Mouse (Mus musculus) liver, postnatal 0 days (tissue): ENCODE measurements around the gene Arhgap20.

Experiments
- CTCF ChIP-seq: sonication (generic); IDR thresholded peaks from 2 replicates; pipeline ENCODE4 v1.5.1; 2016; ENCODE audit warnings: antibody characterized with exemption, low read depth
- EP300 ChIP-seq: IDR thresholded peaks from 2 replicates; pipeline ENCODE4 v1.6.1; 2016; ENCODE audit warnings: antibody characterized with exemption, low read depth, mild to moderate bottlenecking

DNA sequence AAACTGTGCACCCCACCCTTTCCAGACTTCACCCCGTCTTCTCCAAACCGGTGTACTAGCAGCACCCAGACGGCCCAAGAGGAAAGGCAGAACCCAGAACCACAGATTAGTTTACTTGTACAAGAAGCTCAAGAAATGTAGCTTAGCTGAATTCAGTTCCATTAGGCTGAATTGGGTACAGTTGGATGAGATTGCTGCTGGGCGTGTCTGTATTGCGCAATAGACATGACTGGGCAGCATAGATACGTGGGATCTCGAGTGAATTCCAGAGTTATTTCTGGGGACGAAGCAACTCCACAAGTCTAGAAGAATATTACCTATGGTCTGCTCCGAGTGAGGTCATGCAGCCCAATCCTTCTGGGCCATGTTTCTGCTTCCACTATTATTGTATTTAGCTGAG lies 26.8 kb upstream of the Arhgap20 start:
- no peak for TF ChIP-seq CTCF
- no peak for TF ChIP-seq EP300
